Mouse (Mus musculus): Measurements from ENCODE around the gene 4930432M17Rik.

GRCm38 (mm10) chr3:121680187-121680586 lies 9.6 kb downstream of the 4930432M17Rik start:
- TF ChIP-seq POLR2A (IDR thresholded peaks at IDR 0.05; ENCODE audit: insufficient read depth, low read length) (no peak), CTCF (IDR thresholded peaks at IDR 0.05; ENCODE audit: low read depth, low read length) (no peak), EP300 (IDR thresholded peaks at IDR 0.05; ENCODE audit: insufficient read depth, low read depth, low read length) (no peak)

Data from ES-Bruce4 (cell line).